Mouse (Mus musculus): ENCODE measurements around the gene Ppp2r3c.
"Not testable (repeated sequence)": the region's sequence is repeated elsewhere in the genome, so short reads cannot be mapped to it uniquely, and the experiment has no call there.

- not testable (repeated sequence) for TF ChIP-seq EP300, CTCF (IDR thresholded peaks at IDR 0.05; ENCODE audit: low read depth)
Measured at GRCm38 (mm10) chr12:55277583-55277982, 25.2 kb downstream of the Ppp2r3c start.
